Mouse (Mus musculus): ENCODE measurements around the gene Ogg1.

DNA sequence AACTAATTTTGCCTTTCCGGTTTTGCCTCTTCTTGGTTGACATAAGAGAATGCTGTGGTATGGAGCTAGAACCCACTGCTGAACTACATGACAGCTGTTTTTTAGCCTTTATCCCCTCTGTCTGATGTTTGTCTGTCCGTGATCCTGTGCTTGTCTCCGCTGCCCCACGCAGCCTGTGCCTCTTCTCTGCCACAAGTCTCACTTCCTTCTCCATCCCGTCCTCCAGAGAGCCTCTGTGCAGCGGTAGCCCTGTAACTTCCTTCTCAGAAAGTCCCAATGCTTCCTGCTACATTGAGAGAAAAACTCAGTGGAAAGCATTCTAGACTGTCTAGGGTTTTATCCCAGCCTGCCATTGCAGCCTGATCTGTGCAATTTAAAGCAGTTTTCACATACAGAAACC, 52.5 kb downstream of the Ogg1 start:
- no peak for TF ChIP-seq POLR2A (IDR thresholded peaks at IDR 0.05; ENCODE audit: extremely low read depth, insufficient read depth, low read length)
- TF ChIP-seq CTCF (IDR thresholded peaks at IDR 0.05; ENCODE audit: extremely low read depth, insufficient read depth, low read length) = no peak
